In the genomic region with DNA sequence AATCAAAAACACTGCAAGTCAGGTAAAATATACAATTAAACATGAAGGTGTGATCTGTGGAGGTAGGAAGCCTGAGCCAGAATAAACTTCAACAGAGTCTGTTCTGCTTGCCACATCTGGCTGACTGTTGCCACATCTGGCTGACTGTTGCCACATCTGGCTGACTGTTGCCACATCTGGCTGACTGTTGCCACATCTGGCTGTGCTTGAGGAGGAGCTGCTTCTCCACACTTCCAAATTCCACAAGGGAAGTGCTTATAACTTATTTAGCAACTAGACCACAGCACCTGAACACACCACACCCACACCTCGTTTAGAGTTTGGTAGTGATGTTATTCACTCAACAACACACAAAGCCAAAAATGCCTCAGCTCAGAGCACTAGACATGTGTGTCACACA, we compare ENCODE assay signal across 21 mouse cellular contexts.
A peak's percentile ranks its signal among the peaks of the same experiment; 100 is the strongest.
DNase-seq lines count a peak whose midpoint lies in the region; ATAC-seq and TF ChIP-seq lines count a peak whose summit lies in the region.
"Had no signal": no experiment of that assay in that cellular context is flagged by ENCODE, and none has a peak within 500 bp of the region (broad histone marks: within the 10 kb centered on the region; RNA-seq: fewer than 3 reads in every experiment).

No protein-coding gene starts in this region.

- peaks cover 34% of the 10 kb centered on the region for H3K36me3 ChIP-seq in liver, adult 2 months (ENCODE audit: control insufficient read depth, insufficient read depth, low read length)
- peaks cover 2% of the 10 kb centered on the region; the same call in 1 of the 2 replicates for H3K36me3 ChIP-seq in liver, embryonic 11.5 days (ENCODE audit: control insufficient read depth, insufficient read depth, low read length)
- peaks cover 20% of the 10 kb centered on the region for H3K36me3 ChIP-seq in C2C12 (ENCODE audit: control insufficient read depth, insufficient read depth)

- H3K9ac ChIP-seq in liver, adult 2 months (ENCODE audit: low read depth, low read length), result no peak overlapping the region
- H3K9ac ChIP-seq in liver, embryonic 11.5 days (ENCODE audit: low read depth, low read length), result no peak overlapping the region
- H3K9ac ChIP-seq: embryonic facial prominence, embryonic 12.5 days; forebrain, embryonic 12.5 days; heart, embryonic 15.5 days; hindbrain, embryonic 13.5 days had no signal

- TF ChIP-seq POLR2A in liver, adult 2 months (IDR thresholded peaks at IDR 0.05; ENCODE audit: extremely low read depth, insufficient read depth, low read length), result no peak

- H3K4me1 ChIP-seq in liver, adult 2 months (ENCODE audit: control insufficient read depth, insufficient read depth, low read length), result no peaks in the 10 kb centered on the region; the same call in 1 of the 2 replicates
- H3K4me1 ChIP-seq in liver, embryonic 11.5 days (replicated peaks; ENCODE audit: control insufficient read depth, insufficient read depth, low read length), result peaks cover 11% of the 10 kb centered on the region

- no peak overlapping the region for H3K4me3 ChIP-seq in liver, adult 2 months (ENCODE audit: insufficient read depth, low read depth, low read length)
- no peak overlapping the region for H3K4me3 ChIP-seq in liver, embryonic 11.5 days (ENCODE audit: low read depth, low read length)
- no peak overlapping the region for H3K4me3 ChIP-seq in C2C12 (ENCODE audit: insufficient read depth, poor library complexity, severe bottlenecking)
- H3K4me3 ChIP-seq: embryonic facial prominence, embryonic 12.5 days; forebrain, embryonic 12.5 days; heart, adult 2 months; heart, embryonic 15.5 days; hindbrain, embryonic 13.5 days had no signal

- no peaks in the 10 kb centered on the region for H3K9me3 ChIP-seq in liver, embryonic 11.5 days (ENCODE audit: control insufficient read depth, low read length)
- H3K9me3 ChIP-seq: embryonic facial prominence, embryonic 12.5 days; forebrain, embryonic 12.5 days; heart, embryonic 15.5 days; hindbrain, embryonic 13.5 days had no signal

- no peak for TF ChIP-seq CTCF in liver, adult 2 months (IDR thresholded peaks at IDR 0.05; ENCODE audit: low read depth, low read length)
- TF ChIP-seq CTCF in C2C12 (IDR thresholded peaks at IDR 0.05; ENCODE audit: control insufficient read depth, insufficient read depth, insufficient read length), result no peak

- no peaks in the 10 kb centered on the region for H3K79me3 ChIP-seq in C2C12 (ENCODE audit: low read depth)

- no peak overlapping the region for H3K27ac ChIP-seq in liver, adult 2 months (replicated peaks; ENCODE audit: insufficient read depth, low read depth, low read length)
- no peak overlapping the region for H3K27ac ChIP-seq in liver, embryonic 11.5 days (ENCODE audit: low read depth, low read length)
- H3K27ac ChIP-seq: embryonic facial prominence, embryonic 12.5 days; forebrain, embryonic 12.5 days; heart, adult 2 months; hindbrain, embryonic 13.5 days; hindbrain, postnatal 0 days had no signal

- no peaks in the 10 kb centered on the region for H3K27me3 ChIP-seq in liver, adult 2 months (ENCODE audit: control insufficient read depth, insufficient read depth, low read length)
- H3K27me3 ChIP-seq in liver, embryonic 11.5 days (replicated peaks; ENCODE audit: control insufficient read depth, insufficient read depth, low read length), result no peaks in the 10 kb centered on the region
- no peaks in the 10 kb centered on the region for H3K27me3 ChIP-seq in C2C12 (ENCODE audit: control insufficient read depth, insufficient read depth, insufficient read length)
- H3K27me3 ChIP-seq: embryonic facial prominence, embryonic 12.5 days; forebrain, embryonic 12.5 days; heart, embryonic 15.5 days; hindbrain, embryonic 13.5 days had no signal

- no peak overlapping the region for H3K4me2 ChIP-seq in liver, embryonic 11.5 days
- H3K4me2 ChIP-seq: embryonic facial prominence, embryonic 12.5 days; forebrain, embryonic 12.5 days; heart, embryonic 11.5 days; heart, embryonic 15.5 days; hindbrain, embryonic 13.5 days had no signal

- WGBS in liver, adult 2 months, result 65% methylated on average over 1 of the region's 1 CpGs
- 89% methylated on average over 1 of the region's 1 CpGs for WGBS in liver, embryonic 11.5 days

- H3ac ChIP-seq in C2C12 (ENCODE audit: control insufficient read depth, insufficient read length, low read depth), result no peak overlapping the region

- DNase-seq in liver, adult 2 months (ENCODE audit: extremely low read depth, low read depth, low spot score), result peak; percentile 17
- no peak for DNase-seq in liver, embryonic 11.5 days (ENCODE audit: low spot score)
- peak; percentile 17 for DNase-seq in gonadal fat pad, adult 2 months (ENCODE audit: low read depth)
- no peak for DNase-seq in testis, postnatal 10 days (ENCODE audit: low spot score)
- no peak for DNase-seq in gastrocnemius, adult 8-10 months (ENCODE audit: low spot score in 2 of 2)
- DNase-seq in cerebellum, adult 18-20 months, result no peak
- DNase-seq: adrenal gland, postnatal 10 days; cerebellum, adult 2 months; cerebellum, postnatal 10 days; gastrocnemius, postnatal 25 days; heart, adult 2 months; heart, postnatal 14 days had no signal

- ATAC-seq in liver, embryonic 11.5 days (replicated peaks; ENCODE audit: low FRiP score), result no peak
- ATAC-seq in monocyte, adult 5-6 weeks (replicated peaks; ENCODE audit: insufficient number of reproducible peaks, low FRiP score, low TSS enrichment, poor library complexity, severe bottlenecking), result peak; percentile 84
- ATAC-seq: forebrain, embryonic 16.5 days; hindbrain, postnatal 0 days had no signal

- no peaks in the 10 kb centered on the region for H3K79me2 ChIP-seq in liver, adult 2 months (ENCODE audit: control insufficient read depth, insufficient read depth, low read length)
- H3K79me2 ChIP-seq in C2C12 (ENCODE audit: control insufficient read depth, insufficient read depth), result no peaks in the 10 kb centered on the region

TF ChIP-seq in C2C12, 6 proteins besides CTCF, POLR2A, EP300 and RAD21:
- TF ChIP-seq CEBPB (IDR thresholded peaks at IDR 0.05; ENCODE audit: low read depth) (peak; percentile 72), MYOD1 (IDR thresholded peaks at IDR 0.05; ENCODE audit: control insufficient read depth, insufficient read length, low read depth) (no peak)

Comparison
In these comparisons a context has a peak if more than half of its experiments do, and no peak if none do; other contexts are left out.
1. DNase-seq: peak in liver, adult 2 months (single experiment) and gonadal fat pad, adult 2 months (single experiment); none in liver, embryonic 11.5 days (single experiment), testis, postnatal 10 days (single experiment), gastrocnemius, adult 8-10 months (0 of 2) and cerebellum, adult 18-20 months (0 of 2).